Mouse (Mus musculus) liver, embryonic 14 days (tissue): ENCODE measurements around the gene Kcnk2. TPM values are rescaled to one million over a fixed set of nuclear protein-coding genes. Genes with fewer than 3 reads are reported as not detected.

Source experiments
- polyA plus RNA-seq: library from polyadenylated mRNA; depleted of rRNA; stranded (reverse); fragments of >200 nt; gene quantifications from 2 replicates; pipeline ENCODE4 v1.2.3, GENCODE M21; 2012; rRNA removed

The Kcnk2 gene
- 0.06 TPM in 1 of 2 replicates, not detected in the other for polyA plus RNA-seq

DNA sequence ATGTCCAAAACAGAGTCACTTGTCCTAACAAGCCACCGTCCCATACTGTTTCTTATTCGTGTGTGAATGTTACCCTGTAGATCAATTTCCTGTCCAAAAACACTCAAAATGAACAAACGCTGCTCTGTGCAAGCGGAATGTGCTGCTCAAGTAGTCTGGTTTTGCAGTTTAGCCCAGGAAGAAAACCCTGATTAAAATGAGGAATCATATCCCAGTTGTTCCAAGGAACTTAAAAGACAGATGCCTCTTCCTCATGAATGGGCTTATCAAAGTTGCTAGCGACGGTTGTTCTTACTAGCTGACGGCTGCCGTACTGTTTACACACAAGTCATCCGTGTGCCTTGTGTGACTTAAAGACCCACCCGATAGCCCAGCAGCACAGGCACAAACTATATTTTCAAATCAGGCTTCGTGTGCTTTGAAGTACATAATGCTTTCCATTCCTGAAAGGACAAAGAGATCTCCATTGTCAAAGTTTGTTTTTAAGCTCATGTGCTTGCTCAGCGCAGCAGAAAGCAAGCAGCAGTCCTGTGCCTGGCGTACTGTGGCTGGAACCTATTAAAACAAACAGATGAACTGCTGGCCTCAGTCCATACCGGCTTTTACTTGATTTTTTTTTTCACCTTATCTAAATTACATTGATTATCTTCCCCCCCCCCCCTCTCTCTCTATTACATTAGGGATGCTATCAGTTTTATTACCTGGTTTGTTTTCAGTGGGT is at the start of gene Kcnk2:
Gene Kcnk2, minus strand, starts transcription at position 51 of the 721 bp plus-strand sequence.

